In the genomic region with DNA sequence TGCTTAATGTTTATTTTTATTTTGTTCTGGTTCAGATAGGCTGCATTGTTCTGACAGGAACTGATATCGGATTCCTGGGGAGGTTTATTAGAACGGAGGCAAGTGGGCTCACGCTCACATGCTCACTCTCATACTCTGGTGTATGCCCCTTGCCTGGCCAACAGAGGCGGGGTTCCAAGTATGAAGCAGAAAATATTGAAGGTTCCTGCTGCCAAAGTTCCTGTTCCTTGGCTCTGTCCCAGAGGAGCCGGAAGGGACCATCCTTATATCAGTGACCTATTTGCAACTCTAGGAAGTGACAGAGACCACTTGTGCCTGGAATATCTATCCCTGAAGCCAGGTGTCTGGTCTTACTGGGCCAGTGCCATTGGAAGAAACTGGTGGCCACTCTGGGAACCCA, we compare ENCODE assay signal across 16 mouse cellular contexts.
"Had no signal": no experiment of that assay in that cellular context is flagged by ENCODE, and none has a peak within 500 bp of the region (broad histone marks: within the 10 kb centered on the region; RNA-seq: fewer than 3 reads in every experiment).

No protein-coding gene starts in this region.

- DNase-seq: cerebellum, adult 2 months; cerebellum, adult 8-10 months; cerebellum, adult 9-10 months; cerebellum, adult 9-11 months; cerebellum, postnatal 25 days; cerebellum, postnatal 36 days; embryo, embryonic 11 days; forebrain, postnatal 0 days; gastrocnemius, adult 2 months; gastrocnemius, postnatal 10 days; gastrocnemius, postnatal 14 days; gastrocnemius, postnatal 25 days; gastrocnemius, postnatal 36 days; heart, adult 11 months; heart, adult 18-20 months; heart, adult 2 months had no signal
